Mouse (Mus musculus) splenic B cell, adult 2 months (primary cell): ENCODE measurements around the gene Gucd1.
"Not testable (repeated sequence)": the region's sequence is repeated elsewhere in the genome, so short reads cannot be mapped to it uniquely, and the experiment has no call there.

Experiments used
- DNase-seq: peaks from one replicate; pipeline ENCODE4 v3.0.0-alpha.2; 2011; ENCODE audit warnings: low read depth, low spot score
- H3K27me3 ChIP-seq: 2 replicates; pipeline ENCODE4 v1.6.1; 2012; ENCODE audit warnings: mild to moderate bottlenecking, low read length, moderate library complexity, mixed read lengths; ENCODE audit not compliant: control insufficient read depth, poor library complexity, insufficient read depth, severe bottlenecking
- H3K36me3 ChIP-seq: 2 replicates; pipeline ENCODE4 v1.6.1; 2012; ENCODE audit warnings: mild to moderate bottlenecking, low read length, moderate library complexity, mixed read lengths; ENCODE audit not compliant: control insufficient read depth, poor library complexity, insufficient read depth, severe bottlenecking

Gucd1 gene

GRCm38 (mm10) chr10:75517073-75517757 is 557 bp downstream of the Gucd1 start, which contains the start of gene Snrpd3:
Snrpd3 (plus strand) TSS chr10:75517551.
- Histone ChIP-seq H3K36me3 (peaks cover 2% of the 10 kb centered on the region; the same call in 1 of the 2 replicates), H3K27me3 (no peaks in the 10 kb centered on the region)
- DNase-seq, result peak; percentile 99

GRCm38 (mm10) chr10:75516724-75517072 is 1.1 kb downstream of the Gucd1 start:
- DNase-seq, result no peak
- H3K27me3 ChIP-seq, result no peaks in the 10 kb centered on the region
- peaks cover 2% of the 10 kb centered on the region; the same call in 1 of the 2 replicates for H3K36me3 ChIP-seq

- no peaks in the 10 kb centered on the region for H3K27me3 ChIP-seq
- peak; percentile 29 for DNase-seq
- H3K36me3 ChIP-seq, result peaks cover 4% of the 10 kb centered on the region
Observed at GRCm38 (mm10) chr10:75516038-75516723, 1.6 kb downstream of the Gucd1 start.

GRCm38 (mm10) chr10:75515216-75516037 is 2.3 kb downstream of the Gucd1 start:
- DNase-seq, result peak; percentile 72
- Histone ChIP-seq H3K27me3 (no peaks in the 10 kb centered on the region), H3K36me3 (peaks cover 4% of the 10 kb centered on the region)

- peaks cover 4% of the 10 kb centered on the region for H3K36me3 ChIP-seq
- H3K27me3 ChIP-seq, result no peaks in the 10 kb centered on the region
- DNase-seq, result no peak
Observed at GRCm38 (mm10) chr10:75514361-75514760, 3.4 kb downstream of the Gucd1 start.

- peak; percentile 25 for DNase-seq
- H3K36me3 ChIP-seq, result peaks cover 9% of the 10 kb centered on the region
- H3K27me3 ChIP-seq, result no peaks in the 10 kb centered on the region
Observed at GRCm38 (mm10) chr10:75513306-75514067, 4.3 kb downstream of the Gucd1 start.

GRCm38 (mm10) chr10:75512796-75513195 is 5.0 kb downstream of the Gucd1 start:
- H3K36me3 ChIP-seq, result peaks cover 12% of the 10 kb centered on the region
- no peaks in the 10 kb centered on the region for H3K27me3 ChIP-seq
- no peak for DNase-seq

- H3K27me3 ChIP-seq, result no peaks in the 10 kb centered on the region
- DNase-seq, result no peak
Observed at GRCm38 (mm10) chr10:75511897-75512296, 5.9 kb downstream of the Gucd1 start.

GRCm38 (mm10) chr10:75511060-75511459 is 6.7 kb downstream of the Gucd1 start:
- Histone ChIP-seq H3K36me3 (peaks cover 18% of the 10 kb centered on the region), H3K27me3 (no peaks in the 10 kb centered on the region)
- DNase-seq, result no peak

More at GRCm38 (mm10) chr10:75511897-75512296, 5.9 kb downstream of the Gucd1 start:
- peaks cover 18% of the 10 kb centered on the region for H3K36me3 ChIP-seq

GRCm38 (mm10) chr10:75510446-75510845 is 7.3 kb downstream of the Gucd1 start:
- Histone ChIP-seq H3K36me3 (peaks cover 18% of the 10 kb centered on the region), H3K27me3 (no peaks in the 10 kb centered on the region)
- DNase-seq, result no peak

GRCm38 (mm10) chr10:75505928-75506327 is 11.8 kb downstream of the Gucd1 start:
- not testable (repeated sequence) for DNase-seq, H3K27me3 ChIP-seq
- H3K36me3 ChIP-seq, result peaks cover 17% of the 10 kb centered on the region

- peaks cover 17% of the 10 kb centered on the region for H3K36me3 ChIP-seq
- no peak for DNase-seq
- no peaks in the 10 kb centered on the region for H3K27me3 ChIP-seq
Observed at GRCm38 (mm10) chr10:75505130-75505495, 12.7 kb downstream of the Gucd1 start.

- Histone ChIP-seq H3K36me3 (peaks cover 17% of the 10 kb centered on the region), H3K27me3 (no peaks in the 10 kb centered on the region)
- no peak for DNase-seq
Observed at GRCm38 (mm10) chr10:75504234-75505129, 13.3 kb downstream of the Gucd1 start.
